Mouse (Mus musculus) layer of hippocampus, adult 9-10 months (tissue): Measurements from ENCODE around the gene Ssh1.

ENCODE experiments used
- DNase-seq: peaks from one replicate; pipeline ENCODE4 v3.0.0; 2022; ENCODE audit warnings: low spot score

Ssh1 gene

DNA sequence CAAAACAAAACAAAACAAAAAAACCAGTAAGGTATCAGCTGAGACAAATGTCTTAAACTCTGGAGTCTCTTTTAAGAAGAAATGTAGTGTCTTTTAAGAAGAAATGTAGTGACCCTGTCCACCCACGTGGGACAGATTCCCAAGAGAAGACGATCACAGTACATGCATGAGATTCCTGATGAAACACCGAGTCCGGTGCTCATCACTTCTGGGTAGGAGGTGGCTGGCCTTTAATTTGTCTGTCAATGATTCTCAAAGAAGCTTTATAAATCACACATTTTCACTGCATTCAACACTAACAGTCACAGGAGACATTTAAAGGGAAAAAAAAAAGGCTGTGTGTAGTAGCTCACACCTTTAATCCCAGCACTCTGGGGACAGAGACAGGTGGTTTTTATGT lies 103.8 kb downstream of the Ssh1 start:
- no peak for DNase-seq

DNA sequence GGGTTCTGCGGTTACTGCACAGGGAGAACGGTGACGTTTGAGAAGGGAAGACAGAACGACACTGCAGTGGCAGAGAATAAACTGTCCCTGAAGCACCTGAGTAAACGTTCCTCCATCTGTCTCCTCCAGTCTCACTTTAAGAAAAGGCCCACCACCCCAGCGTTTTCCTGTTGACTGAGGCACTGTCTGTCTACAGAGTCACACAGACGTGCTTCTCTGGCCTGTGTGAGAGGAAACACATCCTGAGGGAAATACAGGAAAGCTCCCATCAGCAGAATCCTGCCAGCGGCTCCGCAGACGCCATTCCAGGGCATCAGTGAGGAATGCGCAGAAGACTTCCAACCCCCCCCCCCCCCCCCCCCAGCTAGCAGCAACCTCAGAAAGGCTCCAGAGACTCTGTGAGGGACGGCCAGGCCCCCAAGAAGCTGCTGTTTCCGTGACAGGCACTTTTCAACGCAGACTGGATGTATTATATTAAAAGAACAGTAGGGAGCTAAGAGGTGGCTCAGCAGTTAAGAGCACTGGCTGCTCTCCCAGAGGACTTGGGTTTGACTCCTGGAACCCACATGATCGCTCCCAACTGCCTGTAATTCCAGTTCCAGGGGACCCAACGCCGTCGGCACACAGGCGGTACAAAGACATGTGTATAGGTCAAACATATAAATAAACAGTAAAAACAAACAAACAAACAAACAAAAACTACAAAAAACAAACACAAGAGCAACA lies 104.3 kb downstream of the Ssh1 start:
- no peak for DNase-seq

DNA sequence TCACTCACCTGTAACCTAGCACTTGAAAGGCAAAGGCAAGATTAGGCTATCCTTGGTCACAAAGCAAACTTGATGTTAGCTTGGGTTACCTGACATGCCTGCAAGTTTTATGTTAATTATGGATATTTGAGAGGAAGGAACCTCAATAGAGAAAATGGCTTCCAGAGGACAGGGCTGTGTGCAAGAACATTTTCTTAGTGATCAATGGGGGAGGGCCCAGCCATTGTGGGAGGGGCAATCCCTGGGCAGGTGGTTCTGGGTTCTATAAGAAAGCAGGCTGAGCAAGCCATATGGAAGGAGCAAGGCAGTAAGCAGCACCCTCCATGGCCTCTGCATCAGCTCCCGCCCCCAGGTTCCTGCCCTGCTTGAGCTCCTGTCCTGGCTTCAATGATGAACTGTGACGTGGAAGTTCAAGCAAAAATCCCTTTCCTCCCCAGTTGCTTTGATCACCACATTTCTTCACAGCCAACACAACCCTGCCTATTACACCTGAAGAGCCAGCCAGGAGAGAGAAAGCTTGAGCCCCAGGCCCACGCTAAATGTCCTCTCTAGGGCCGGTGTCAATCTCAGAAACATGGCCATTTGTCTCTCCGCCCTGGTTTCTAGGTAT lies 105.4 kb downstream of the Ssh1 start:
- no peak for DNase-seq

- DNase-seq, result no peak
Measured at GRCm38 (mm10) chr5:113887132-113887531, 106.6 kb downstream of the Ssh1 start.
